28 mouse cellular contexts compared by ENCODE assay signal in the genomic region with DNA sequence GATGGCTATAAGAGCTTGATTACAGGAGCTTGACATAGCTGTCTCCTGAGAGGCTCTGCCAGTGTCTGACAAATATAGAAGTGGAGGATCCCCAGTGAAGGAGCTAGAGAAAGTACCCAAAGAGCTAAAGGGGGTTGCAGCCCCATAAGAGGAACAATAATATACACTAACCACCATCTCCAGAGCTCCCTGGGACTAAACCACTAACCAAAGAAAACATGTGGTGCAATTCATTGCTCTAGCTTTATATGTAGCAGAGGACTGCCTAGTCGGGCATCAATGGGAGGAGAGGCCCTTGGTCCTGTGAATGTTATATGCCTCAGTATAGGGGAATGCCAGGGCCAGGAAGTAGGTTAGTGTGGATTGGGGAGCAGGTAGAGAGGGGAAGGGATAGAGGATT.
"Had no signal": no experiment of that assay in that cellular context is flagged by ENCODE, and none has a peak within 500 bp of the region (broad histone marks: within the 10 kb centered on the region; RNA-seq: fewer than 3 reads in every experiment).

No protein-coding gene starts in this region.

- H3K36me3 ChIP-seq: embryonic facial prominence, embryonic 10.5 days; embryonic facial prominence, embryonic 12.5 days; embryonic facial prominence, embryonic 13.5 days; embryonic facial prominence, embryonic 15.5 days; forebrain, embryonic 12.5 days; forebrain, embryonic 15.5 days had no signal

- H3K4me1 ChIP-seq: embryonic facial prominence, embryonic 10.5 days; embryonic facial prominence, embryonic 12.5 days; embryonic facial prominence, embryonic 13.5 days; embryonic facial prominence, embryonic 15.5 days; forebrain, embryonic 12.5 days; forebrain, embryonic 13.5 days; forebrain, embryonic 15.5 days had no signal

- ATAC-seq: forebrain, embryonic 13.5 days; forebrain, embryonic 14.5 days; forebrain, embryonic 15.5 days; forebrain, embryonic 16.5 days; forebrain, postnatal 0 days had no signal

- H3K27ac ChIP-seq: embryonic facial prominence, embryonic 10.5 days; embryonic facial prominence, embryonic 12.5 days; embryonic facial prominence, embryonic 13.5 days; embryonic facial prominence, embryonic 15.5 days; forebrain, embryonic 12.5 days; forebrain, embryonic 13.5 days; forebrain, embryonic 15.5 days; gastrocnemius, adult 2 months; heart, adult 2 months had no signal

- H3K9ac ChIP-seq: embryonic facial prominence, embryonic 12.5 days; embryonic facial prominence, embryonic 13.5 days; embryonic facial prominence, embryonic 15.5 days; forebrain, embryonic 12.5 days; forebrain, embryonic 13.5 days; forebrain, embryonic 15.5 days; forebrain, postnatal 0 days had no signal

- H3K4me3 ChIP-seq: embryonic facial prominence, embryonic 10.5 days; embryonic facial prominence, embryonic 12.5 days; embryonic facial prominence, embryonic 13.5 days; embryonic facial prominence, embryonic 15.5 days; erythroblast, embryonic 14.5 days; forebrain, embryonic 12.5 days; forebrain, embryonic 13.5 days; forebrain, embryonic 15.5 days; gastrocnemius, adult 2 months; heart, adult 2 months had no signal

- DNase-seq: cerebellum, adult 2 months; cerebellum, adult 8-10 months; cerebellum, adult 9-10 months; cerebellum, adult 9-11 months; cerebellum, postnatal 10 days; cerebellum, postnatal 14 days; cerebellum, postnatal 25 days; cerebellum, postnatal 36 days; embryo, embryonic 11 days; forebrain, postnatal 0 days; gastrocnemius, adult 2 months; gastrocnemius, postnatal 10 days; gastrocnemius, postnatal 14 days; gastrocnemius, postnatal 25 days; gastrocnemius, postnatal 36 days; heart, adult 11 months; heart, adult 18-20 months; heart, adult 2 months had no signal

- H3K27me3 ChIP-seq: embryonic facial prominence, embryonic 12.5 days; embryonic facial prominence, embryonic 13.5 days; embryonic facial prominence, embryonic 15.5 days; forebrain, embryonic 12.5 days; forebrain, embryonic 13.5 days; forebrain, embryonic 15.5 days had no signal

- H3K9me3 ChIP-seq: embryonic facial prominence, embryonic 10.5 days; embryonic facial prominence, embryonic 12.5 days; embryonic facial prominence, embryonic 13.5 days; embryonic facial prominence, embryonic 15.5 days; forebrain, embryonic 12.5 days; forebrain, embryonic 13.5 days; forebrain, embryonic 15.5 days had no signal

- H3K4me2 ChIP-seq: embryonic facial prominence, embryonic 12.5 days; embryonic facial prominence, embryonic 13.5 days; embryonic facial prominence, embryonic 15.5 days; forebrain, embryonic 12.5 days; forebrain, embryonic 13.5 days; forebrain, embryonic 15.5 days had no signal
